Mouse (Mus musculus): Measurements from ENCODE around the gene Lrrc26. TPM values are rescaled to one million over a fixed set of nuclear protein-coding genes. Genes with fewer than 3 reads are reported as not detected.

Gene Lrrc26
- polyA plus RNA-seq, 1 experiment from 2014 or later, result not detected

- H3K27me3 ChIP-seq (ENCODE audit: control insufficient read depth, insufficient read depth, low read length), result peaks cover 8% of the 10 kb centered on the region
Observed at GRCm38 (mm10) chr2:25303931-25304656, 14.4 kb downstream of the Lrrc26 start.

GRCm38 (mm10) chr2:25304657-25305541 is 15.2 kb downstream of the Lrrc26 start:
- Histone ChIP-seq H3K27ac (ENCODE audit: low read depth, low read length) (no peak overlapping the region), H3K9ac (ENCODE audit: low read length) (peak overlapping the region; percentile 56), H3K27me3 (ENCODE audit: control insufficient read depth, insufficient read depth, low read length) (peaks cover 8% of the 10 kb centered on the region), H3K4me1 (ENCODE audit: control insufficient read depth, insufficient read depth, low read length) (no peaks in the 10 kb centered on the region), H3K4me2 (peak overlapping the region; percentile 78), H3K36me3 (ENCODE audit: control insufficient read depth, insufficient read depth, low read length) (no peaks in the 10 kb centered on the region), H3K4me3 (ENCODE audit: low read depth, low read length) (peak overlapping the region; percentile 42), H3K9me3 (ENCODE audit: control insufficient read depth, low read length) (no peaks in the 10 kb centered on the region)
- DNase-seq (ENCODE audit: low spot score, missing footprints) (peak; percentile 93), ATAC-seq (ENCODE audit: low FRiP score) (peak; percentile 91)
- 2% methylated on average over 37 of the region's 45 CpGs for WGBS

More at GRCm38 (mm10) chr2:25303931-25304656, 14.4 kb downstream of the Lrrc26 start:
- Histone ChIP-seq H3K4me1 (ENCODE audit: control insufficient read depth, insufficient read depth, low read length) (no peaks in the 10 kb centered on the region), H3K4me3 (ENCODE audit: low read depth, low read length) (peak overlapping the region; percentile 42; the same call in 1 of the 2 replicates), H3K4me2 (peak overlapping the region; percentile 78), H3K9me3 (ENCODE audit: control insufficient read depth, low read length) (no peaks in the 10 kb centered on the region), H3K9ac (ENCODE audit: low read length) (no peak overlapping the region), H3K36me3 (ENCODE audit: control insufficient read depth, insufficient read depth, low read length) (no peaks in the 10 kb centered on the region), H3K27ac (ENCODE audit: low read depth, low read length) (no peak overlapping the region)
- WGBS, result 72% methylated on average over 7 of the region's 7 CpGs
- ATAC-seq (ENCODE audit: low FRiP score) (no peak), DNase-seq (ENCODE audit: low spot score, missing footprints) (peak; percentile 87)

- Histone ChIP-seq H3K4me1 (ENCODE audit: control insufficient read depth, insufficient read depth, low read length) (no peaks in the 10 kb centered on the region), H3K4me2 (peak overlapping the region; percentile 78), H3K4me3 (ENCODE audit: low read depth, low read length) (peak overlapping the region; percentile 42; the same call in 1 of the 2 replicates), H3K9me3 (ENCODE audit: control insufficient read depth, low read length) (no peaks in the 10 kb centered on the region), H3K27ac (ENCODE audit: low read depth, low read length) (no peak overlapping the region), H3K9ac (ENCODE audit: low read length) (peak overlapping the region; percentile 56), H3K27me3 (ENCODE audit: control insufficient read depth, insufficient read depth, low read length) (peaks cover 16% of the 10 kb centered on the region), H3K36me3 (ENCODE audit: control insufficient read depth, insufficient read depth, low read length) (no peaks in the 10 kb centered on the region)
- peak; percentile 81 for DNase-seq (ENCODE audit: low spot score, missing footprints)
- peak; percentile 35; the same call in 1 of the 2 replicates for ATAC-seq (ENCODE audit: low FRiP score)
- 51% methylated on average over 14 of the region's 14 CpGs for WGBS
Observed at GRCm38 (mm10) chr2:25305587-25306359, 16.1 kb downstream of the Lrrc26 start.

GRCm38 (mm10) chr2:25310180-25310579 is 20.5 kb downstream of the Lrrc26 start:
- ATAC-seq (ENCODE audit: low FRiP score), result no peak
- whole genome bisulfite sequencing, result 58% methylated on average over 10 of the region's 10 CpGs

GRCm38 (mm10) chr2:25310969-25311368 is 21.3 kb downstream of the Lrrc26 start:
- Histone ChIP-seq H3K4me2 (no peak overlapping the region), H3K27ac (ENCODE audit: low read depth, low read length) (no peak overlapping the region), H3K9me3 (ENCODE audit: control insufficient read depth, low read length) (no peaks in the 10 kb centered on the region), H3K27me3 (ENCODE audit: control insufficient read depth, insufficient read depth, low read length) (peaks cover 34% of the 10 kb centered on the region), H3K4me1 (ENCODE audit: control insufficient read depth, insufficient read depth, low read length) (no peaks in the 10 kb centered on the region), H3K36me3 (ENCODE audit: control insufficient read depth, insufficient read depth, low read length) (no peaks in the 10 kb centered on the region), H3K9ac (ENCODE audit: low read length) (no peak overlapping the region), H3K4me3 (ENCODE audit: low read depth, low read length) (no peak overlapping the region)
- ATAC-seq (ENCODE audit: low FRiP score) (no peak), DNase-seq (ENCODE audit: low spot score, missing footprints) (peak; percentile 80)
- 2% methylated on average over 22 of the region's 22 CpGs for WGBS

More at GRCm38 (mm10) chr2:25310180-25310579, 20.5 kb downstream of the Lrrc26 start:
- Histone ChIP-seq H3K36me3 (ENCODE audit: control insufficient read depth, insufficient read depth, low read length) (no peaks in the 10 kb centered on the region), H3K9me3 (ENCODE audit: control insufficient read depth, low read length) (no peaks in the 10 kb centered on the region), H3K4me3 (ENCODE audit: low read depth, low read length) (no peak overlapping the region), H3K9ac (ENCODE audit: low read length) (no peak overlapping the region), H3K27ac (ENCODE audit: low read depth, low read length) (no peak overlapping the region), H3K27me3 (ENCODE audit: control insufficient read depth, insufficient read depth, low read length) (peaks cover 41% of the 10 kb centered on the region), H3K4me1 (ENCODE audit: control insufficient read depth, insufficient read depth, low read length) (no peaks in the 10 kb centered on the region), H3K4me2 (no peak overlapping the region)
- peak; percentile 73 for DNase-seq (ENCODE audit: low spot score, missing footprints)

GRCm38 (mm10) chr2:25311491-25311891 is 21.8 kb downstream of the Lrrc26 start:
- no peaks in the 10 kb centered on the region for H3K4me1 ChIP-seq (ENCODE audit: control insufficient read depth, insufficient read depth, low read length)
- no peaks in the 10 kb centered on the region for H3K36me3 ChIP-seq (ENCODE audit: control insufficient read depth, insufficient read depth, low read length)
- H3K4me3 ChIP-seq (ENCODE audit: low read depth, low read length), result no peak overlapping the region
- ATAC-seq (ENCODE audit: low FRiP score), result no peak
- H3K9me3 ChIP-seq (ENCODE audit: control insufficient read depth, low read length), result no peaks in the 10 kb centered on the region
- H3K9ac ChIP-seq (ENCODE audit: low read length), result no peak overlapping the region
- peaks cover 37% of the 10 kb centered on the region for H3K27me3 ChIP-seq (ENCODE audit: control insufficient read depth, insufficient read depth, low read length)
- H3K4me2 ChIP-seq, result no peak overlapping the region
- 6% methylated on average over 11 of the region's 11 CpGs for WGBS
- no peak overlapping the region for H3K27ac ChIP-seq (ENCODE audit: low read depth, low read length)
- DNase-seq (ENCODE audit: low spot score, missing footprints), result no peak

GRCm38 (mm10) chr2:25318119-25318966 is 28.6 kb downstream of the Lrrc26 start:
- Histone ChIP-seq H3K9ac (ENCODE audit: low read length) (no peak overlapping the region), H3K9me3 (ENCODE audit: control insufficient read depth, low read length) (no peaks in the 10 kb centered on the region), H3K4me3 (ENCODE audit: low read depth, low read length) (peak overlapping the region; percentile 28), H3K36me3 (ENCODE audit: control insufficient read depth, insufficient read depth, low read length) (no peaks in the 10 kb centered on the region), H3K4me2 (peak overlapping the region; percentile 49), H3K4me1 (ENCODE audit: control insufficient read depth, insufficient read depth, low read length) (no peaks in the 10 kb centered on the region), H3K27me3 (ENCODE audit: control insufficient read depth, insufficient read depth, low read length) (peaks cover 29% of the 10 kb centered on the region), H3K27ac (ENCODE audit: low read depth, low read length) (no peak overlapping the region)
- WGBS, result 7% methylated on average over 31 of the region's 31 CpGs
- peak; percentile 11; the same call in 1 of the 2 replicates for ATAC-seq (ENCODE audit: low FRiP score)
- DNase-seq (ENCODE audit: low spot score, missing footprints), result peak; percentile 88
